Mouse (Mus musculus) cortical plate, adult 2 months (tissue): Measurements from ENCODE around the gene Tpsg1. TPM values are rescaled to one million over a fixed set of nuclear protein-coding genes. Genes with fewer than 3 reads are reported as not detected.
A peak's percentile ranks its signal among the peaks of the same experiment; 100 is the strongest.

ENCODE experiments used
- H3K27ac ChIP-seq: fragments of 200-500 bp; 2 replicates; pipeline ENCODE4 v1.5.1; 2012; ENCODE audit warnings: low read length, control low read depth, inconsistent platforms; ENCODE audit not compliant: insufficient read depth
- H3K4me1 ChIP-seq: fragments of 200-500 bp; 2 replicates; pipeline ENCODE4 v1.6.1; 2011; ENCODE audit warnings: low read length; ENCODE audit not compliant: control insufficient read depth, insufficient read depth
- H3K4me3 ChIP-seq: fragments of 200-500 bp; 2 replicates; pipeline ENCODE4 v1.5.1; 2011; ENCODE audit warnings: mild to moderate bottlenecking, low read length, control low read depth; ENCODE audit not compliant: insufficient read depth
- CTCF ChIP-seq: fragments of 200-500 bp; IDR thresholded peaks from 2 replicates; pipeline ENCODE4 v1.5.1; 2011; ENCODE audit warnings: mild to moderate bottlenecking, control low read depth, low read length; ENCODE audit not compliant: insufficient read depth; ENCODE audit errors: extremely low read depth
- POLR2A ChIP-seq: fragments of 200-500 bp; IDR thresholded peaks from 2 replicates; pipeline ENCODE4 v1.6.1; 2011; ENCODE audit warnings: mild to moderate bottlenecking, low read length, control low read depth; ENCODE audit not compliant: insufficient read depth; ENCODE audit errors: extremely low read depth
- polyA plus RNA-seq: library from polyadenylated mRNA; depleted of rRNA; stranded (reverse); fragments of >200 nt; gene quantifications from 2 replicates; pipeline ENCODE4 v1.2.3, GENCODE M21; 2012

Tpsg1 gene
- polyA plus RNA-seq, 1 experiment, result not detected

GRCm38 (mm10) chr17:25366005-25366404, 3.1 kb upstream of the Tpsg1 start, which contains the start of gene Tpsb2:
Gene Tpsb2, plus strand, starts transcription at chr17:25366305.
- H3K4me3 ChIP-seq, result no peak within 1 kb of the TSS
- H3K4me1 ChIP-seq, result no peaks in the 10 kb centered on the region
- no peak within 1 kb of the TSS for H3K27ac ChIP-seq
- no peak for TF ChIP-seq POLR2A
- TF ChIP-seq CTCF, result no peak

DNA sequence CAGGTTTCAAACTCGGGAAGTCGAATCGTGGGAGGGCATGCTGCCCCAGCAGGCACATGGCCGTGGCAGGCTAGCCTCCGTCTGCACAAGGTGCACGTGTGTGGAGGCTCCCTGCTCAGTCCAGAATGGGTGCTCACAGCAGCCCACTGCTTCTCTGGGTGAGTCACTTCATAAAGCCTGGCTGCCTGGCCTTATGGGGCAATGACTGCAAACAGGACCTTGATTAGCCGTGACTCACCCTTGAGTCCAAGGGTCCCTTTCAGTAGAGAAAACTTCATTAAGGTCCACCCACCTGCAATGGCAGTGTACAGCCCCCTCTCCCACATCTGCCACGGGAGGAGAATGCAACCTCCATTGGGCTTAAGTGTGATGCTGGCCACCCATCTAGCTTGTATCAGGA, 3.4 kb downstream of the Tpsg1 start:
- H3K4me1 ChIP-seq, result no peaks in the 10 kb centered on the region
- TF ChIP-seq POLR2A (no peak), CTCF (no peak)
- no peak overlapping the region for H3K27ac ChIP-seq
- no peak overlapping the region for H3K4me3 ChIP-seq

- no peaks in the 10 kb centered on the region for H3K4me1 ChIP-seq
- H3K27ac ChIP-seq, result no peak overlapping the region
- no peak overlapping the region for H3K4me3 ChIP-seq
- TF ChIP-seq CTCF, result 0 out of 2 replicates have a peak, but pooled peaks have one; percentile 14
- no peak for TF ChIP-seq POLR2A
Observed at GRCm38 (mm10) chr17:25374011-25374410, 4.9 kb downstream of the Tpsg1 start.

DNA sequence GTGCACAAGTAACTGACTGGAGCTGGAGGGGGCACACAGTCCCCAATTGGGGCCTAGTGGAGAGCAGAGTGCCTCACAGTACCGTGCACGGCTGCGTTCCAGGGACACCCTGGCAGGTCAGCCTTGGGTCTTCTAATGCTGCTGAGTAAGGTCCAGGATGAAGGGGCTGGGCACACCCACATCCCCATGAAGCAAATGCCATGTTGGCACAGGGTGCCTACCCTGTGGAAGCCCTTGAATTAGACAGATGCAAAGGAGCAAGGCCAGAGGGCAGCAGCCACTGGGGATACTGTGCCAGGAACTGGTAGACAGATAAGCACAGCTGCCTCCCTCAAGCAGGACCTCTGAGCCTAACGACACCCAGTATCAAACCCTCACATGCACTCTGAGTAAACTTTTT, 25.5 kb downstream of the Tpsg1 start:
- TF ChIP-seq CTCF, result no peak
- TF ChIP-seq POLR2A, result no peak
- Histone ChIP-seq H3K4me3 (no peak overlapping the region), H3K4me1 (no peaks in the 10 kb centered on the region), H3K27ac (no peak overlapping the region)

GRCm38 (mm10) chr17:25397804-25398519, 28.9 kb downstream of the Tpsg1 start:
- TF ChIP-seq CTCF (peak; percentile 86), POLR2A (no peak)
- Histone ChIP-seq H3K4me3 (no peak overlapping the region), H3K4me1 (no peaks in the 10 kb centered on the region), H3K27ac (no peak overlapping the region)

DNA sequence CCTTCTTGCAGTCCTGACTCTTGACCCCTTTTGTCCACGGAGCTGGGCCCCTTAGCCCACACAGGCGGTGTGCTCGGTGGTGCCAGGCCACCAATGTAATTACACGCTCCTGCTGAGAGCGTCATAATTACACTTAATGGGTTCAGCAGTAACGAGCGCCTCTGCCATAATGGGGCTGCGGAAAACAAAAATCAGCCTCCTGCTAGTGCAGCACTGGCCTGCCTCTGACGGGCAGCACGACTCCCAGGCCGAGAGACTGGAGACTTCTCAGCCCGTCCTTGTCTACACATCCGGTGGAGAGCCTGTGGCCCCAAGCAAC, 29.4 kb downstream of the Tpsg1 start:
- H3K4me1 ChIP-seq, result no peaks in the 10 kb centered on the region
- no peak overlapping the region for H3K4me3 ChIP-seq
- TF ChIP-seq CTCF (no peak), POLR2A (no peak)
- no peak overlapping the region for H3K27ac ChIP-seq

DNA sequence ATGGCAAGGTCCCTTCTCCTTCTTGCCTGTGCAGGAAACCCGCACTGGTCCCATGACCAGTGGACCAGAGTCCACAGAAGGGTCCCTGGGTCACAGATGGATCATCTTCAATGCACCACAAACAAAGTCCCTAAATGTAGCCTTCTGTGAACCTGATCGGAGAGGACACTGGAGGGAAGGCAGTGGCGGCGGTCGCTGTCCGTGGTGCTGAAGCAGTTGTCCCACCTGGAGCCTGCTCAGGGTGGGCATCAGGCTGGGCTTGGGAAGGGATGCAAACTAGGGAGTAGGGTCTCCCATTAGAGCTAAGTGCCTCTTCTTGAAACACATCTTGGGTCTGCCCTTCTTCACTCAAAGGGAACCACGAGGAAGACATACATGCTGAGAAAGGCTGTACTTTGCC, 31.4 kb downstream of the Tpsg1 start:
- no peak overlapping the region for H3K27ac ChIP-seq
- H3K4me1 ChIP-seq, result 0 out of 2 replicates have a peak, but pooled peaks cover under 1% of the 10 kb centered on the region
- no peak overlapping the region for H3K4me3 ChIP-seq
- TF ChIP-seq POLR2A (no peak), CTCF (no peak)

DNA sequence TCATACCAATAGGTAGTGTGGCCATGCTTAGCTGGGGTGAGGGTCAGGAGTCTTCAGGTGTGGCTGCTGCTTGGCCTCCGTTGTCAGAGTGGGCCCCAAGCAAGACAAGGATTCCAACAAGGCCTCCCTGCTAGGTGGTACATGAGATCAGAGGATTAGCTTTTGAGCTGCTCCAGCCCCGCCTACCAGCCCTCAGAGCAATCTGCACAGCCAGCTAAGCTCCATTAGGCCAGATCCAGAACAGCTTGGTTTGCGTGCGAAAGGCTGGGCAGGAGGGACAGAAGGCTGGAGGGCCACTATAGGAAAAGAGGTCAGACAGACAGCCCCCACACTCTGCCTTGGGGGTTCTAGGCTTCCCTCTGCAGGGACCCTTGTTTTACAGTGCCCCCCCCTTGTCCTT, 32.4 kb downstream of the Tpsg1 start:
- Histone ChIP-seq H3K4me3 (no peak overlapping the region), H3K4me1 (peaks cover 6% of the 10 kb centered on the region; the same call in 1 of the 2 replicates), H3K27ac (no peak overlapping the region)
- TF ChIP-seq POLR2A, result no peak
- TF ChIP-seq CTCF, result no peak

DNA sequence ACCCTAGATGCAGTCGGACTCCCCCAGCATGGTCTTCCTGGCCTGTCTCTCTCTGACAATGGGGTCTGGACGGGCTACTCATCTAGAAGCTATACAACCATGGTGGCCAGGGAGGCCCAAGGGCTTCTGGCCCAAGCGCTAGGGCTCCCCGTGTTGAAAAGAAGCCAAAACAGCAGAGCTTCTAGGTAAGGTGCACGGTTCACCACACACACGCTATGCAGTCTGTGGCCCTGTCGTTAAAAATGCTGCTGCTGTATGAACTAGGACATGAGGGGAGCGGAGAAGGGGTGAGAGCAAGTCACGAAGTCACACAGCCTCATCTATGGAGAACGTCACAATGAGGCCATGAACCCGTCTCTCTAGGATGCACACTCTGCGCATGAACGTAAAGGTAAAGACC, 33.2 kb downstream of the Tpsg1 start:
- Histone ChIP-seq H3K4me1 (peaks cover 7% of the 10 kb centered on the region; the same call in 1 of the 2 replicates), H3K27ac (no peak overlapping the region), H3K4me3 (no peak overlapping the region)
- TF ChIP-seq POLR2A (no peak), CTCF (no peak)

DNA sequence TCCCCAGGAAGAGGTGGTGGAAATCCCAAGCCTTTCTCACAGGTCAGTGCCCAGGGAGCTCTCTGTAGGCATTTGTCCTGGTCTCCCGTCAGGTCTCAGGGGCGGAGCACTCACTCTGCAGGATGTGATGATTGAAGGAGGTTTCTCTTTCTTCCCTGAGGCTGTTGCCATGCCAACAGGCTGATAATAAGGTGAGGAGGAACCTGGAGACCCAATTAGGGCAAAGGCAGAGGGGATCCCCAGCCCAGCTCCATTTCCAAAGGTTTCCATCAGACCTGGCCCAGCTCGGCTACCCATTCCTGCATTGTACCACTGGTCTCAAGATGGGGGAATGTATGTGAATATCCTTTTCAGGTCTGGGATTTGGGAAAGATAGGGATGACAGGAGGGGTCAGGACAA, 35.1 kb downstream of the Tpsg1 start:
- no peak for TF ChIP-seq POLR2A
- TF ChIP-seq CTCF, result no peak
- Histone ChIP-seq H3K4me3 (no peak overlapping the region), H3K27ac (no peak overlapping the region), H3K4me1 (peaks cover 14% of the 10 kb centered on the region)
